Mouse (Mus musculus) gastrocnemius, adult 8-10 months (tissue): ENCODE measurements around the gene Prl3d3. TPM values are rescaled to one million over a fixed set of nuclear protein-coding genes. Genes with fewer than 3 reads are reported as not detected.
"Not testable (repeated sequence)": the region's sequence is repeated elsewhere in the genome, so short reads cannot be mapped to it uniquely, and the experiment has no call there.

ENCODE experiments used
- DNase-seq, 2 experiments: peaks; one replicate each; pipeline ENCODE4 v3.0.0; 2022; ENCODE audit warnings: low spot score in 2 of 2
- total RNA-seq, 4 experiments: library from RNA; stranded (reverse); gene quantifications; 2 replicates each; pipeline ENCODE4 v1.2.4; 2022

Gene Prl3d3
- not detected for total RNA-seq

DNA sequence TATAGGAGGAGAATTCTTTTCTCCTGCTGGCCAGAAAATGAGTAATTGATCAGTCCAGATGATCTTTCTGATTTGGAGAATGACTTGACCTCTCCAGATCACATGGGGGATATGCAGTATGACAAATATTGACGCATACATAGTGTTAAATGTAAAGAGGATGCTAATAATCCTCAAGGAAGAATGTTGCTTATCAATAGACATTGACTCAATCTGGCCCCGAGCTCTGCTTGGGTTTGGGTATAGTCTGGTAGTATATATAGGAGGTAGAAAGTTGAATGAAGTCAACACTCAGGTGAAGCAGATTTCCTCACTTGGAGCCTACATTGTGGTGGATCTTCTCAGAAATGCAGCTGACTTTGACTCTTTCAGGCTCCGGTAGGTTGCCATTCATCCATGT is at the start of gene Prl3d3:
Gene Prl3d3, plus strand, starts transcription at position 301 of the 400 bp plus-strand sequence.
- DNase-seq = not testable (repeated sequence)

DNA sequence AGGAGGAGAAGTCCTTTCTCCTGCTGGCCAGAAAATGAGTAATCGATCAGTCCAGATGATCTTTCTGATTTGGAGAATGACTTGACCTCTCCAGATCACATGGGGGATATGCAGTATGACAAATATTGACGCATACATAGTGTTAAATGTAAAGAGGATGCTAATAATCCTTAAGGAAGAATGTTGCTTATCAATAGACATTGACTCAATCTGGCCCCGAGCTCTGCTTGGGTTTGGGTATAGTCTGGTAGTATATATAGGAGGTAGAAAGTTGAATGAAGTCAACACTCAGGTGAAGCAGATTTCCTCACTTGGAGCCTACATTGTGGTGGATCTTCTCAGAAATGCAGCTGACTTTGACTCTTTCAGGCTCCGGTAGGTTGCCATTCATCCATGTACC is 35.2 kb upstream of the Prl3d3 start, which contains the start of gene Prl3d2:
Gene Prl3d2, plus strand, starts transcription at position 301 of the 400 bp plus-strand sequence.
- DNase-seq = not testable (repeated sequence)

DNA sequence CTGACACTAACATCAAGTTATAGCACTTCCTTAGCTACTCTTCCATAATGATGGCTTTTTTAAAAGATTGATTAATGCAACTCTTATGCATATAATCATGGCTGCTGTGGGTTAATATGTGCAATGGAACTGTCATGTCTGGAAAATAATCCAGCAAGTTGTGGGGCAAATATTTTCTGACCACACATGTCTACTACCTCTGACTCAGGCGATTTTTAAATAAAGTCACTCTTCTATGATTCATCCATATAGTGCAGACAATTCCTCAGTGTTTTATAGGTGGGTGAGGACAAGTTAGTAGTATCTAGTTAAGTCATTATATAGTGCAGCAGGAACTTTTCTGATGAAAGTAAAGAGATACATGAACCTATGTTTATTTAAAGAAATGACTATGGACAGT is 8.3 kb upstream of the Prl3d3 start:
- DNase-seq = no peak

DNA sequence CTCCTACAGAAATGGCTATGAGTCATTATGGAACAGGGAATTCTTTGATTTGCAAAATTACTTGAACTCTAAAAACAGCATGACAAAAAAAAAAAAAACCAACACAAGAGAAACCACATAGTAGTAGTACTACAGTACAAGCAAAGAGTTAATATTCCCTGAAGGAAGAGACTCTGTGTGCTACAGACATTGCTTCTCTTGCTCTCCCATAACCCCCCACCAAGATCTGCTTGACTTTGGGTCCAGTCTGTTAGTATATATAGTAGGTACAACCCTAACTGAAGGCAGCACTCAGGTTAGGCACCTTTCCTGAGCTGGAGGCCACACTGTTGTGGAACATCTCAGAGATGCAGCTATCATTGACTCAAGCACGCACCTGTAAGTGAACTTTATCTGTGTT is 39.8 kb downstream of the Prl3d3 start, which contains the start of gene Prl3c1:
Gene Prl3c1, plus strand, starts transcription at position 301 of the 400 bp plus-strand sequence.
- no peak for DNase-seq

Other genes with a start within 250 kb of the Prl3d3 start
- gene Prl, start 99.2 kb upstream of the Prl3d3 start, total RNA-seq = not detected
- gene Prl3d1, start 62.6 kb upstream of the Prl3d3 start, total RNA-seq = not detected
- gene Prl3d2, start 35.1 kb upstream of the Prl3d3 start, total RNA-seq = not detected
- gene Prl3c1, start 39.9 kb downstream of the Prl3d3 start, total RNA-seq = not detected
- gene Prl3b1, start 85.1 kb downstream of the Prl3d3 start, total RNA-seq = not detected
- not detected for gene Prl3a1, start 102.6 kb downstream of the Prl3d3 start, total RNA-seq
- not detected for gene Prl6a1, start 155.8 kb downstream of the Prl3d3 start, total RNA-seq
- not detected for gene Prl8a2, start 188.9 kb downstream of the Prl3d3 start, total RNA-seq
- gene Prl2b1, start 234.1 kb downstream of the Prl3d3 start, total RNA-seq = not detected